Mouse (Mus musculus) ovary, postnatal 10 days (tissue): Measurements from ENCODE around the gene Olfr314.
"Not testable (repeated sequence)": the region's sequence is repeated elsewhere in the genome, so short reads cannot be mapped to it uniquely, and the experiment has no call there.

ENCODE experiments used
- DNase-seq: peaks from one replicate; pipeline ENCODE4 v3.0.0; 2022; ENCODE audit warnings: low spot score

The Olfr314 gene

DNA sequence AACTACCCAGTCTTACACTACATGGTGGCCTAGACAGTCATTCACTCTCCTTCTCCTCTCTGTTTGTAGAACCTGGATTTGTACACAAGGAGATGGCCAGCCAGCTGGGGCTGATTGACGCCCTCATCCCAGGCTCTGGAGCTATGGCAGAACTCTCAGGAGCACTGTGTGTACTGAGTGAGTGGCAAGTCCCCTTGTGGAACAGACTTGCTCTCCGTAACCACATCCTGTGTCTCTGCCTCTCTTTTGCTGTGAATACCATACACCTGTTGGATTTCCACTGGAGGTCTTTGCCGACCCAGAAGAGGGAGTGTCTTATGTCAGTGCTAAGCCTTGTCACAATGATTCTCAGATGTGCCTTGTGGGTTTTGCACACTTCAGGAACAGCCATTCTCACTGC is 49.8 kb downstream of the Olfr314 start:
- not testable (repeated sequence) for DNase-seq
